Mouse (Mus musculus) myocyte (in vitro differentiated cells): Measurements from ENCODE around the gene Vti1a. TPM values are rescaled to one million over a fixed set of nuclear protein-coding genes. Genes with fewer than 3 reads are reported as not detected.

ENCODE experiments used
- H3K27me3 ChIP-seq: one replicate; pipeline ENCODE4 v1.6.1; 2011; ENCODE audit not compliant: control insufficient read depth, insufficient read depth, insufficient read length
- H3K36me3 ChIP-seq: one replicate; pipeline ENCODE4 v1.6.1; 2011; ENCODE audit not compliant: control insufficient read depth, insufficient read depth
- H3K4me2 ChIP-seq: one replicate; pipeline ENCODE4 v1.6.1; 2011; ENCODE audit warnings: low read depth, control low read depth
- H3K4me3 ChIP-seq: one replicate; pipeline ENCODE4 v1.5.1; 2011; ENCODE audit warnings: mild to moderate bottlenecking, control low read depth, moderate library complexity
- H3K79me2 ChIP-seq: one replicate; pipeline ENCODE4 v1.6.1; 2011; ENCODE audit not compliant: control insufficient read depth, insufficient read depth
- H3ac ChIP-seq: one replicate; pipeline ENCODE4 v1.6.1; 2011; ENCODE audit not compliant: control insufficient read depth, insufficient read length
- CEBPB ChIP-seq: IDR thresholded peaks from 2 replicates; pipeline ENCODE4 v1.6.1; 2011; ENCODE audit warnings: mild to moderate bottlenecking, moderate library complexity; ENCODE audit not compliant: poor library complexity, insufficient read depth, severe bottlenecking
- E2F4 ChIP-seq: IDR thresholded peaks from one replicate; pipeline ENCODE4 v1.6.1; 2011; ENCODE audit warnings: mild to moderate bottlenecking, control low read depth, moderate library complexity; ENCODE audit not compliant: insufficient read depth
- MAX ChIP-seq: IDR thresholded peaks from one replicate; pipeline ENCODE4 v1.6.1; 2011; ENCODE audit warnings: low read depth, mild to moderate bottlenecking, control low read depth
- MYOD1 ChIP-seq, 3 experiments: IDR thresholded peaks; one replicate each; pipeline ENCODE4 v1.6.1; 2011; ENCODE audit warnings: control low read depth in 2 of 3, low read depth in 2 of 3, mild to moderate bottlenecking in 2 of 3, moderate library complexity in 1 of 3; ENCODE audit not compliant: insufficient read length in 2 of 3, control insufficient read depth in 1 of 3
- MYOG ChIP-seq, 3 experiments: IDR thresholded peaks; one replicate each; pipeline ENCODE4 v1.6.1; 2011; ENCODE audit warnings: control low read depth in 2 of 3, low read depth in 2 of 3, mild to moderate bottlenecking in 2 of 3; ENCODE audit not compliant: insufficient read length in 2 of 3, control insufficient read depth in 1 of 3, insufficient read depth in 1 of 3
- POLR2A ChIP-seq: IDR thresholded peaks from one replicate; pipeline ENCODE4 v1.6.1; 2011; ENCODE audit warnings: low read depth, mild to moderate bottlenecking, control low read depth, moderate library complexity; ENCODE audit not compliant: insufficient read length
- POLR2AphosphoS2 ChIP-seq: IDR thresholded peaks from one replicate; pipeline ENCODE4 v1.6.1; 2011; ENCODE audit warnings: low read depth, control low read depth; ENCODE audit not compliant: insufficient read length
- REST ChIP-seq: IDR thresholded peaks from one replicate; pipeline ENCODE4 v1.6.1; 2011; ENCODE audit warnings: mild to moderate bottlenecking, control low read depth, moderate library complexity; ENCODE audit not compliant: insufficient read depth, insufficient read length
- SRF ChIP-seq: IDR thresholded peaks from one replicate; pipeline ENCODE4 v1.6.1; 2011; ENCODE audit warnings: low read depth; ENCODE audit not compliant: control insufficient read depth, insufficient read length
- TCF12 ChIP-seq: IDR thresholded peaks from one replicate; pipeline ENCODE4 v1.6.1; 2011; ENCODE audit warnings: mild to moderate bottlenecking, control low read depth; ENCODE audit not compliant: poor library complexity, insufficient read depth, severe bottlenecking
- TCF3 ChIP-seq: IDR thresholded peaks from one replicate; pipeline ENCODE4 v1.6.1; 2011; ENCODE audit warnings: low read depth, control low read depth; ENCODE audit not compliant: insufficient read length
- USF1 ChIP-seq: IDR thresholded peaks from one replicate; pipeline ENCODE4 v1.6.1; 2011; ENCODE audit warnings: low read depth, mild to moderate bottlenecking, control low read depth, moderate library complexity
- polyA plus RNA-seq: library from polyadenylated mRNA; unstranded; fragments of >200 nt; fragmentation: generic; extraction: Trizol; gene quantifications from one replicate; pipeline ENCODE4 v1.2.1, GENCODE M21; 2012; ENCODE audit warnings: missing spikeins

The Vti1a gene
- polyA plus RNA-seq, 1 experiment, result 10.5 TPM

GRCm38 (mm10) chr19:55554295-55554694 is 238.2 kb downstream of the Vti1a start:
- Histone ChIP-seq H3ac (no peak overlapping the region), H3K4me2 (no peak overlapping the region), H3K4me3 (no peak overlapping the region), H3K27me3 (no peaks in the 10 kb centered on the region), H3K36me3 (no peaks in the 10 kb centered on the region), H3K79me2 (no peaks in the 10 kb centered on the region)
- TF ChIP-seq MYOG (IDR thresholded peaks at IDR 0.05; ENCODE audit: control insufficient read depth in 1 of 3, insufficient read depth in 1 of 3, insufficient read length in 2 of 3, low read depth in 2 of 3), result no peak
- no peak for TF ChIP-seq USF1
- TF ChIP-seq MAX, result no peak
- no peak for TF ChIP-seq E2F4
- no peak for TF ChIP-seq POLR2AphosphoS2
- no peak for TF ChIP-seq MYOD1 (IDR thresholded peaks at IDR 0.05; ENCODE audit: control insufficient read depth in 1 of 3, insufficient read length in 2 of 3, low read depth in 2 of 3)
- TF ChIP-seq TCF12, result no peak

DNA sequence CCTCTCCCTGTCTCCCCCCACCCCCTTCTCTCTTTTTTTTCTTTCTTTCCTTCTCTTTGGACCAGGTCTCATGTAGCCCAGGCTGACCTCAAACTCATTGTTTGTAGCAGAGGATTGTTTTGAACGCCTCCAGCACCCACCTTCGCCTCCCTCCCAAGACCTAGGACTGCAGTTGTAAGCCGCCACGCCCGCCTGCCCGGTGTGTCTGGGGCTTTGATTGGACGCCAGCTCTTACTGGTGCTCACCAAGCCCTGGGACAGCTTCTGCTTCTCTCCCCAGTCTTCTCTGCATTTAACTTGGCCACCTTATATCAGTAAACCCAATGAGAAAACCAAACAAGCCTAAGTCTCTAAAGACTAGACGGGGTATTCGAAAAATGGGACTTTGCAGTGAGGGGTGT is 238.6 kb downstream of the Vti1a start:
- no peaks in the 10 kb centered on the region for H3K27me3 ChIP-seq
- no peak overlapping the region for H3ac ChIP-seq
- TF ChIP-seq CEBPB (no peak), E2F4 (no peak), POLR2AphosphoS2 (no peak), REST (no peak), MYOG (IDR thresholded peaks at IDR 0.05; ENCODE audit: control insufficient read depth in 1 of 3, insufficient read depth in 1 of 3, insufficient read length in 2 of 3, low read depth in 2 of 3) (no peak), SRF (no peak), TCF12 (no peak), MYOD1 (IDR thresholded peaks at IDR 0.05; ENCODE audit: control insufficient read depth in 1 of 3, insufficient read length in 2 of 3, low read depth in 2 of 3) (no peak), POLR2A (no peak), USF1 (no peak), TCF3 (no peak), MAX (no peak)
- H3K79me2 ChIP-seq, result no peaks in the 10 kb centered on the region
- no peak overlapping the region for H3K4me2 ChIP-seq
- H3K36me3 ChIP-seq, result no peaks in the 10 kb centered on the region
- no peak overlapping the region for H3K4me3 ChIP-seq

DNA sequence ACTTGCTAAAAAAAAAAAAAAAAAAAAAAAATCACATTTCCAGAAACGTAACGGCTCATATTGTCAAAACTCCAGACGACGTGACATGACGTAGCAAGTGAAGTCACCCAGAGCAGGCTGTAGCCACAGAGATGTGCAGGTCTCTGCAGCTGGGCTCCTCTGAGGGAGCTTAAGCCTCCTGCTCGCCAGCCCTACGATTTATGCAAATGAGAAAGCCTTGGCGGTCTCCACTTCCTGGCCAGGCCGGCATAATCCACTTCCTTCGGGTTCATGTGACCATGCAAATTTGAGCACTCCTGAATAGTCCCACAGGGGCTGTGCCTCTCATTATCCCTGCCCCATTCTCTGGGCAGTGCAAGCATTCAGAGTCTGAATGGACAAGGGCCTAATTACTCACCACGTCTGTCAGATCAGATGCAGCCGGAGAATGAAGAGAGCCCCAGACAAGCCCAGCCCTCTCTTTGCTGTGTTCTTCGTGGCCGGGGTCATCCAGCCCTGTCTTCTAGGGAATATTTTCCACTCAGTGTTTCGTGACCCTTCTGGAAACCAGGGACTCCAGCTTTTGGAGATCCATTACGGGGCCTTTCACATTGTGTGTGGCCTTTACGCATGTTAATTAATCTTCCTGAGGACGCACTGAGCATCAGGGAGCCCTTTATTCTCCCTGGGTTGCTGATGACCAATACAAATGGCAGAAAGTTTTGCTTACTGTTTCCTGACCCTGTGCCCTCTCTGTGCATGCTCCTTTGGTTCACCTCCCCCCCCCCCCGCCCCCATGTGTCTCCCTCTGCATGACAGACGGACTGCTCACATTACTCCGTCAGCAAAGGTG is 240.3 kb downstream of the Vti1a start:
- no peak overlapping the region for H3K4me3 ChIP-seq
- no peak overlapping the region for H3ac ChIP-seq
- no peaks in the 10 kb centered on the region for H3K27me3 ChIP-seq
- no peak for TF ChIP-seq MYOG (IDR thresholded peaks at IDR 0.05; ENCODE audit: control insufficient read depth in 1 of 3, insufficient read depth in 1 of 3, insufficient read length in 2 of 3, low read depth in 2 of 3)
- TF ChIP-seq POLR2AphosphoS2, result no peak
- TF ChIP-seq SRF, result no peak
- TF ChIP-seq TCF3, result no peak
- TF ChIP-seq MAX, result no peak
- TF ChIP-seq CEBPB, result no peak
- TF ChIP-seq USF1, result no peak
- TF ChIP-seq E2F4, result no peak
- no peak for TF ChIP-seq REST
- no peak for TF ChIP-seq TCF12
- TF ChIP-seq MYOD1 (IDR thresholded peaks at IDR 0.05; ENCODE audit: control insufficient read depth in 1 of 3, insufficient read length in 2 of 3, low read depth in 2 of 3), result no peak
- TF ChIP-seq POLR2A, result no peak
- no peak overlapping the region for H3K4me2 ChIP-seq
- H3K36me3 ChIP-seq, result no peaks in the 10 kb centered on the region
- H3K79me2 ChIP-seq, result no peaks in the 10 kb centered on the region

DNA sequence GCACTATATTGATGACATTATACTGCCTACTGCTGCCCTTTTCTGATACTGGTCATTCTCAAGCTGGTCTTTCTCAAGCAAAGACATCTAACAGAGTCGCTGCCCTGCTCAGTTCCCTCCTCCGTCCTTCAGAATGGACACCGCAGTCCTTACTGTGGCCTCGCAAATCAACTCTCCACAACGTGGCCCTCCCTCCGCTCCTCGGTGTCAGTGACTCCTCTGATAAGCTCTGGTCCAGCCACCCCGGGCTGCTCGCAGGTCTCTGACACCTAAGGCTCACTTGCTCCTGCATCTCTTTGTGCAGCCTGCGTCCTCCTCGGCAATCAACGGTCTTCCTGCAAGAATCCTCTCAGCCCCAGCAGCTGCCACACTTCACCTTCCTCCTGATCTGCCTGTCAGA is 243.2 kb downstream of the Vti1a start:
- Histone ChIP-seq H3K27me3 (no peaks in the 10 kb centered on the region), H3K79me2 (no peaks in the 10 kb centered on the region), H3K4me2 (no peak overlapping the region), H3K4me3 (no peak overlapping the region), H3K36me3 (no peaks in the 10 kb centered on the region), H3ac (no peak overlapping the region)
- TF ChIP-seq TCF12 (no peak), MAX (no peak), REST (no peak), MYOG (IDR thresholded peaks at IDR 0.05; ENCODE audit: control insufficient read depth in 1 of 3, insufficient read depth in 1 of 3, insufficient read length in 2 of 3, low read depth in 2 of 3) (no peak), MYOD1 (IDR thresholded peaks at IDR 0.05; ENCODE audit: control insufficient read depth in 1 of 3, insufficient read length in 2 of 3, low read depth in 2 of 3) (no peak)
